Mouse (Mus musculus): ENCODE data around the gene Vmn2r1. TPM values are rescaled to one million over a fixed set of nuclear protein-coding genes. Genes with fewer than 3 reads are reported as not detected.

Gene Vmn2r1
- under 1 TPM in 1 of 2 experiments, not detected in 1; 0.06 TPM for polyA plus RNA-seq (2012; fragmentation: generic; extraction: Trizol)

GRCm38 (mm10) chr3:64081247-64081646 lies at the start of gene Vmn2r1:
Gene Vmn2r1, plus strand, starts transcription at chr3:64081547.

GRCm38 (mm10) chr3:64141878-64142508 lies 60.6 kb downstream of the Vmn2r1 start, which contains the start of gene Vmn2r2:
Gene Vmn2r2, minus strand, starts transcription at chr3:64141928.

Other genes with a start within 250 kb of the Vmn2r1 start
- gene Plch1, start 182.1 kb upstream of the Vmn2r1 start, polyA plus RNA-seq (2012; fragmentation: generic; extraction: Trizol) = under 1 TPM; 0.02 to 0.27 TPM
- gene E130311K13Rik, start 152.1 kb upstream of the Vmn2r1 start, polyA plus RNA-seq (2012; fragmentation: generic; extraction: Trizol) = 1 to 10 TPM in 1 of 2 experiments, under 1 TPM in 1; 0.32 to 8.0 TPM
- gene Slc33a1, start 116.8 kb upstream of the Vmn2r1 start, polyA plus RNA-seq (2012; fragmentation: generic; extraction: Trizol) = 1 to 10 TPM in 1 of 2 experiments, under 1 TPM in 1; 0.61 to 7.3 TPM
- gene Gmps, start 105.4 kb upstream of the Vmn2r1 start, polyA plus RNA-seq (2012; fragmentation: generic; extraction: Trizol) = 1 to 10 TPM; 1.6 to 5.1 TPM
- gene Vmn2r2, start 60.4 kb downstream of the Vmn2r1 start, polyA plus RNA-seq (2012; fragmentation: generic; extraction: Trizol) = not detected
- under 1 TPM in 1 of 2 experiments, not detected in 1; 0.05 TPM for gene Vmn2r3, start 208.2 kb downstream of the Vmn2r1 start, polyA plus RNA-seq (2012; fragmentation: generic; extraction: Trizol)